Mouse (Mus musculus) lung, postnatal 0 days (tissue): ENCODE data around the gene Gtsf1l. TPM values are rescaled to one million over a fixed set of nuclear protein-coding genes. Genes with fewer than 3 reads are reported as not detected.

Experiments used
- ATAC-seq: fragments of 200-750 bp; cut with Nextera tagmentation; 2 replicates; pipeline ENCODE4 v1.8.0; 2017; ENCODE audit warnings: moderate library complexity
- DNase-seq: peaks from one replicate; pipeline ENCODE4 v3.0.0-alpha.2; 2016; ENCODE audit warnings: low spot score
- H3K27ac ChIP-seq: fragments of 300-500 bp; sonication (generic); 2 replicates; pipeline ENCODE4 v1.5.1; 2014; ENCODE audit warnings: antibody characterized with exemption, mild to moderate bottlenecking, low read length, mixed read lengths
- H3K27me3 ChIP-seq: fragments of 300-500 bp; sonication (generic); replicated peaks from 2 replicates; pipeline ENCODE4 v1.6.1; 2014; ENCODE audit warnings: low read length, mixed read lengths; ENCODE audit not compliant: insufficient read depth
- H3K36me3 ChIP-seq: fragments of 300-500 bp; sonication (generic); 2 replicates; pipeline ENCODE4 v1.6.1; 2014; ENCODE audit warnings: low read length, mixed read lengths; ENCODE audit not compliant: insufficient read depth
- H3K4me1 ChIP-seq: fragments of 300-500 bp; sonication (generic); 2 replicates; pipeline ENCODE4 v1.6.1; 2014; ENCODE audit warnings: antibody characterized with exemption, low read depth, low read length, mixed read lengths; ENCODE audit not compliant: insufficient read depth
- H3K4me2 ChIP-seq: fragments of 300-500 bp; sonication (generic); replicated peaks from 2 replicates; pipeline ENCODE4 v1.6.1; 2014; ENCODE audit warnings: low read depth, mild to moderate bottlenecking, low read length, moderate library complexity, mixed read lengths
- H3K4me3 ChIP-seq: fragments of 300-500 bp; sonication (generic); 2 replicates; pipeline ENCODE4 v1.5.1; 2014; ENCODE audit warnings: low read depth, low read length
- H3K9ac ChIP-seq: fragments of 300-500 bp; sonication (generic); replicated peaks from 2 replicates; pipeline ENCODE4 v1.6.1; 2014; ENCODE audit warnings: low read depth, mild to moderate bottlenecking
- H3K9me3 ChIP-seq: fragments of 300-500 bp; sonication (generic); 2 replicates; pipeline ENCODE4 v1.6.1; 2016; ENCODE audit warnings: low read length, mixed read lengths
- CTCF ChIP-seq: IDR thresholded peaks from 2 replicates; pipeline ENCODE4 v1.5.1; 2016; ENCODE audit warnings: antibody characterized with exemption, mild to moderate bottlenecking
- EP300 ChIP-seq: IDR thresholded peaks from 2 replicates; pipeline ENCODE4 v1.6.1; 2016; ENCODE audit warnings: antibody characterized with exemption, mild to moderate bottlenecking, control low read depth
- WGBS: fragments of 180-500 bp; shearing (Covaris S2); extraction: QIAGEN DNeasy Blood & Tissue Kit; methylation state at CpG from one replicate; pipeline ENCODE4 v1.1.7; 2014; 5-methylcytosine and 5-hydroxymethylcytosine counted together
- polyA plus RNA-seq: library from polyadenylated mRNA; unstranded; fragments of >200 nt; fragmentation: Nextera tagmentation; extraction: Ambion mirVana; gene quantifications from 2 replicates; pipeline ENCODE4 v1.2.1, GENCODE M21; 2015

The Gtsf1l gene
- polyA plus RNA-seq, result 0.35 TPM in 2 replicates

DNA sequence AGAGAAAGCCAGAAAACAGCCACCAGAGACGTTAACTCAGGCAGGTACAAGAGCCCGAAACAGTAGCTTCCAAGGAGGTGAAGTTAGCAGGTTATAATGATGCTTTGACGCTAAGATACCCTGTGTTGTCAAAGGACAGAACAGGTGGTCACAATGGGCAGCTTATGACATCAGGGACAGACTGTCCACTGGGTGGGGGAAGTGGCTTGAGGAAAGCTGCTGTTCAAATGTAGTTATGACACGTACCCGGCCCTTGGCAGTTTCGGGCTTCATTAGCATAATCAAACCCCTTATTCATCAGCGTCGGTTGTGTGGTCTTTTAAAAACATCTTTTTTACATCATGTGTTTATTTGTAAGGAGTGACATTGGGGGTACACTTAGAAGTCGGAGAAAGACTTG lies at the start of gene Gtsf1l:
Gene Gtsf1l (minus strand): TSS at position 128 of the 400 bp plus-strand sequence.
- no peaks in the 10 kb centered on the region for H3K9me3 ChIP-seq
- whole genome bisulfite sequencing, result 77% methylated on average over 9 of the region's 9 CpGs
- H3K4me2 ChIP-seq, result no peak within 1 kb of the TSS
- H3K27ac ChIP-seq, result no peak within 1 kb of the TSS
- no peaks in the 10 kb centered on the region for H3K4me1 ChIP-seq
- no peak within 1 kb of the TSS for H3K9ac ChIP-seq
- no peak within 1 kb of the TSS for H3K4me3 ChIP-seq
- no peaks in the 10 kb centered on the region for H3K36me3 ChIP-seq
- TF ChIP-seq EP300 (no peak), CTCF (no peak)
- ATAC-seq, result no peak
- no peaks in the 10 kb centered on the region for H3K27me3 ChIP-seq
- no peak for DNase-seq

DNA sequence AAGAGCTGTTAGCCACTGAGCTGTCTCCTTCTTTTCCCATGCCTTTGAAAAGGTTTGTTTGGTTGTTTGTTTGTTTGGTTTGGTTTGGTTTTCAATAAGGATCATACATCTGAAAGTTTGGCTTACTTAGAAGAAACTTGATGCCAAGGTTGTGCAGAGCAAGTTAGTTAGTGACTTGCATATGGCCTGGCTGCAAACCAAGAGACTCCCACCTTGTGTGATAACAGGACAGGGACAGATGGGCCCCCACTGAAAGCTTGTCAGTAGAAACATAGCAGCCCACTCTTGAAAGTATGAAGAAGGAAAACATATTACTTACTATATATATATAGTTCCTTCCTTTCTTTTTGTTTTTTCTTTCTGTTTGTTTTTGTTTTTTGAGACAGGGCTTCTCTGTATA lies 49.3 kb upstream of the Gtsf1l start:
- Histone ChIP-seq H3K36me3 (no peaks in the 10 kb centered on the region), H3K9ac (no peak overlapping the region), H3K4me2 (no peak overlapping the region), H3K9me3 (no peaks in the 10 kb centered on the region), H3K27ac (no peak overlapping the region), H3K4me3 (no peak overlapping the region), H3K4me1 (no peaks in the 10 kb centered on the region), H3K27me3 (no peaks in the 10 kb centered on the region)
- TF ChIP-seq EP300 (no peak), CTCF (no peak)
- DNase-seq (no peak), ATAC-seq (no peak)

DNA sequence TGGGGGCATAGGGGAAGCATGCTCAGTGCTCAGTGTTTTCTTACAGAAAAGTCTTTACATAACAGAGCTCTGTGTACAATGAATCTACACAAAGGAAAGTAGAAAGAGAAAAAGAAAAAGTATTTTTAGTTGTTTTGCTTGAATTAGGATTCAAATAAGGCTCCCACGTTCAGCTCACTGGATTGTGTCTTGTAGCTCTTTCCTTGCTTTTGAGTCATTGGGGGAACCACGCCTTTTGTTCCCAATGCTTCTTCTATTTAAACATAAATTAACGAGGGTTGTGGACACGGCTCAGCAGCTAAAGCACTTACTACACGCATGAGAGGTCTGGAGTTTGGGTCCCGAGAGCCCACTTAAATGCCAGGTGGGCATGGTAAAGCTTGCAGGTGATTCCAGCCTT lies 48.3 kb upstream of the Gtsf1l start:
- DNase-seq (no peak), ATAC-seq (no peak)
- TF ChIP-seq EP300, result no peak
- H3K4me1 ChIP-seq, result no peaks in the 10 kb centered on the region
- H3K4me3 ChIP-seq, result no peak overlapping the region
- WGBS, result 77% methylated on average over 6 of the region's 6 CpGs
- H3K9me3 ChIP-seq, result no peaks in the 10 kb centered on the region
- no peaks in the 10 kb centered on the region for H3K36me3 ChIP-seq
- H3K4me2 ChIP-seq, result no peak overlapping the region
- no peak overlapping the region for H3K9ac ChIP-seq
- H3K27me3 ChIP-seq, result no peaks in the 10 kb centered on the region
- no peak overlapping the region for H3K27ac ChIP-seq

DNA sequence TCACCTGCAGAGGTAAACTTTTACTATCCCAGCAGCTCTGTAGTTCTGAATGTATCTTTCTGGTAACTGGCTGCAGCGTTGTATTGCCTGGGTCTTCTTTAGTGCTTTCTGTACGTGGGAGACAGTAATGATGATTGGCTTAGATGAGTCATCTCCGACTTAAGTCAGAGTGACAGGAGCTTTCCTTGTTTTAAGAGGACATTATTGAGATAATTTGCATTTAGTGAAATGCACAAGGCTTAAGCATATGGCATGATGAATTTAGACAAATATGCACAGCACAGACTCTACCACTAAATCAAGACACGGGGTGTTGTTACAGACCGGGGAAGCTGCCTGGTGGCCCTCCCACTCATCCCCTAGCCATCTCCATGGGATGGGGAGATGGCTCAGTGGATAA lies 44.7 kb upstream of the Gtsf1l start:
- Histone ChIP-seq H3K27me3 (no peaks in the 10 kb centered on the region), H3K9me3 (no peaks in the 10 kb centered on the region), H3K4me1 (no peaks in the 10 kb centered on the region), H3K4me2 (no peak overlapping the region), H3K27ac (no peak overlapping the region), H3K36me3 (no peaks in the 10 kb centered on the region), H3K9ac (no peak overlapping the region), H3K4me3 (no peak overlapping the region)
- TF ChIP-seq EP300 (no peak), CTCF (no peak)
- 82% methylated on average over 5 of the region's 5 CpGs for WGBS
- ATAC-seq, result no peak
- DNase-seq, result no peak

DNA sequence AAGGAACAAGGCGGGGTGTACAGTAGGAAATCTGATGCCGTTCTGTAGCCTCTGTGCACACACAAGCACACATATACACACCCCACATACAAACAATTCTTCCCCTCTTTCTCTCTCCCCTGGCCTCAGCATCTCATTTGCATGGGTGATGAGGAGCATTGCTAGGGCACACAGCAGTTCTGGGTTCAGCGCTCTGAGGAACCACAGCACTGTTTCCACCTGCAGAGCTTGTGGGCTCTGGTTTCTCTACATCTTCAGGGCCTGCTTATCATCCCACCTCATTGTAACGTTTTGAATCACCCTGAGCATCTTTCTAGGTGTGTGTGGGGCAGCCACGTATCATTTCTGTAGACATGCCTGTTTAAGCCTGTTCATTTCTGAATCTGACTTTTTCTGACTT lies 43.2 kb upstream of the Gtsf1l start:
- H3K36me3 ChIP-seq, result no peaks in the 10 kb centered on the region
- no peaks in the 10 kb centered on the region for H3K9me3 ChIP-seq
- H3K4me3 ChIP-seq, result no peak overlapping the region
- 76% methylated on average over 5 of the region's 5 CpGs for WGBS
- H3K4me2 ChIP-seq, result no peak overlapping the region
- ATAC-seq (no peak), DNase-seq (no peak)
- no peak for TF ChIP-seq EP300
- TF ChIP-seq CTCF, result no peak
- no peaks in the 10 kb centered on the region for H3K27me3 ChIP-seq
- no peak overlapping the region for H3K9ac ChIP-seq
- no peaks in the 10 kb centered on the region for H3K4me1 ChIP-seq
- H3K27ac ChIP-seq, result no peak overlapping the region

DNA sequence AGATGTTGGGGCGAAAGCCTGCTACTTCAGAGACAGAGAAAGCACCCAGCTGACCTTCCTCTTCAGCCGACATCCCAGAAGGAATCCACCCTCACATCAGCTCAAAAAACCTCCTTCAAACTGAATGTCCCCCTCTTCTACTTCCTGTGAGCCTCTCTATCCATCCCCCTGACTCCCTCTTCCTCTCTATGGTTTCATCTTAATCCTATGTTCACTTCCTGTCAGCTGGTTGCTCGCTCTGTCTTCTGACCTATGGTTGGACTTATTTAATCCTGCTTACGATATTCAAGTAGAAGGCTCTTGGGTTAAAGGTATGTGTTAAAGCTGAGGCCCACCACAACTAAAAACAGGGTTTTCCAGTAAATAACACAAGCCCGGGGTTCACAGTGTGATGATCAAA lies 35.8 kb upstream of the Gtsf1l start:
- WGBS, result 73% methylated on average over 5 of the region's 5 CpGs
- no peak overlapping the region for H3K4me3 ChIP-seq

DNA sequence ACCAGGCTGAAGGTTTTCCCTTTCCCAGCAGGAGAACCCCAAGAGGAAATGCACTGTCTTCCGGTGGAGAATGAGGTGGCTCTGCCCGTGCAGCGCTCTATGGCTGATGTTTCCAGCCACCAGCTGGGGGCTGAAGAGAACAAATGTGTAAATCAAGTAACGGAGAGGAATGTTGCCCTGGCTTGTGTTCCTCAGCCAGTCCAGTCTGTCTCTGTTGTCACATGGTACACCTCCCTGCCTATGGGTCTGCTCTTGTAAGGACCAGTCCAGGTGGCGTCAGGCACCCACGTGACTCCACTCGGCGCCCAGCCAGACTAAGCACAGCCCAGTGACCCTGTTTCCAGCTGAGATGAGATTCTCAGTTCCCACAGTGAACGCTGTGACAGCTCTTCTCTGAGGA lies 34.7 kb upstream of the Gtsf1l start:
- H3K4me1 ChIP-seq, result no peaks in the 10 kb centered on the region
- ATAC-seq (peak; percentile 96), DNase-seq (peak; percentile 56)
- H3K27ac ChIP-seq, result no peak overlapping the region
- H3K9me3 ChIP-seq, result no peaks in the 10 kb centered on the region
- H3K9ac ChIP-seq, result no peak overlapping the region
- H3K36me3 ChIP-seq, result no peaks in the 10 kb centered on the region
- 9% methylated on average over 9 of the region's 9 CpGs for WGBS
- 0 out of 2 replicates have a peak, but pooled peaks cover 3% of the 10 kb centered on the region for H3K27me3 ChIP-seq
- TF ChIP-seq CTCF, result peak; percentile 17; the same call in 1 of the 2 replicates
- TF ChIP-seq EP300, result no peak
- H3K4me3 ChIP-seq, result no peak overlapping the region
- H3K4me2 ChIP-seq, result peak overlapping the region; percentile 38

More for the DNA sequence above, 35.8 kb upstream of the Gtsf1l start:
- Histone ChIP-seq H3K27ac (no peak overlapping the region), H3K36me3 (no peaks in the 10 kb centered on the region), H3K9ac (no peak overlapping the region), H3K9me3 (no peaks in the 10 kb centered on the region), H3K27me3 (0 out of 2 replicates have a peak, but pooled peaks cover 1% of the 10 kb centered on the region), H3K4me2 (no peak overlapping the region), H3K4me1 (no peaks in the 10 kb centered on the region)
- ATAC-seq (no peak), DNase-seq (no peak)
- TF ChIP-seq EP300, result no peak
- TF ChIP-seq CTCF, result no peak
